Mouse (Mus musculus) bone marrow, adult 2 months (tissue): ENCODE results near the gene Aox2.

Experiments
- CTCF ChIP-seq: fragments of 200-500 bp; IDR thresholded peaks from 2 replicates; pipeline ENCODE4 v1.5.1; 2011; ENCODE audit warnings: low read length, control low read depth; ENCODE audit not compliant: control insufficient read depth, insufficient read depth
- POLR2A ChIP-seq: fragments of 200-500 bp; IDR thresholded peaks from 2 replicates; pipeline ENCODE4 v1.6.1; 2011; ENCODE audit warnings: low read depth, mild to moderate bottlenecking, control low read depth, low read length, borderline replicate concordance; ENCODE audit not compliant: control insufficient read depth

DNA sequence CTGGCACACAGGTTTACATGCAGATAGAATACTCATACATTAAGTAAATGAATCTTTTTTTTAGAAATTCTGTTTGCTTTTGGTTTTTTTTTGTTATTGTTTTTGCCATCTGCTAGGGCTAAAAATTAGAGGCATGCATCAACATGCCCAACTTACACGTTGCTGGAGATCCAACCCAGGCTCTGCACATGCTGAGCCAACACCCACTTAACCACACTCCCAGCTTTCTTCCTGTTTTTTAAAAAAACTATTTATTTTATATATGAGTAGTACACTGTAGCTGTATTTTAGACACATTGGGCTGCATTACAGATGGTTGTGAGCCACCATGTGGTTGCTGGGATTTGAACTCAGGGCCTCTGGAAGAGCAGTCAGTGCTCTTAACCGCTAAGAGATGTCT lies 137.9 kb downstream of the Aox2 start:
- no peak for TF ChIP-seq CTCF
- TF ChIP-seq POLR2A, result no peak
